Mouse (Mus musculus): ENCODE measurements around the gene Gm10282.

DNA sequence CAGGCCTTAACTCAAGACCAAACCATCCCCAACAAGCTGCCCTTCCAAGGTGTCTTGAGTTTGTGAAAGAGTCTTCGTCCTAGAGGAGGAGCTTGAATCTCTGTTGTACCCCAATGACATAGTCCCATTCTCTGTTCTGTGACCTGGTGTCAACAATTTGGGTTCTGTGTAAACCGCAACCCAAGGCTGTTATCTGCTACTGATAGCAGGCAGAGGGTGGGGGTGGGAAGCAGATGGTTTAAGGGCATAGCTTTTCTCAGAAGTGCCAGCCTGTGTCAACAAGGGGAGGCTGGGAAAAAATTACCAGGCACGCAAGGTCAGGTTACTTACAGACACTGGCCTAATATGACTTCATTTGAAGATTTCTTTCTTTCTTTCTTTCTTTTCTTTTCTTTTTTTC is 27.8 kb downstream of the Gm10282 start:
- no peak for TF ChIP-seq CTCF (IDR thresholded peaks at IDR 0.05; ENCODE audit: extremely low read depth, insufficient read length, insufficient replicate concordance, low read depth, low read length)
- TF ChIP-seq POLR2A (IDR thresholded peaks at IDR 0.05; ENCODE audit: low read depth, low read length) = no peak
